Mouse (Mus musculus) lung, adult 10 weeks (tissue): ENCODE results near the gene Btbd7. TPM values are rescaled to one million over a fixed set of nuclear protein-coding genes. Genes with fewer than 3 reads are reported as not detected.

Experiments used
- polyA plus RNA-seq: library from polyadenylated mRNA; stranded (reverse); fragments of 350-450 nt; fragmentation: Illumina TruSeq; extraction: RNeasy Lipid Tissue Mini Kit (QIAGEN cat#74804); gene quantifications from one replicate; pipeline ENCODE4 v1.2.3, GENCODE M21; 2014; ENCODE audit warnings: low read depth, low replicate concordance; ENCODE audit not compliant: insufficient read depth

Btbd7 gene
- polyA plus RNA-seq = 9.9 TPM

DNA sequence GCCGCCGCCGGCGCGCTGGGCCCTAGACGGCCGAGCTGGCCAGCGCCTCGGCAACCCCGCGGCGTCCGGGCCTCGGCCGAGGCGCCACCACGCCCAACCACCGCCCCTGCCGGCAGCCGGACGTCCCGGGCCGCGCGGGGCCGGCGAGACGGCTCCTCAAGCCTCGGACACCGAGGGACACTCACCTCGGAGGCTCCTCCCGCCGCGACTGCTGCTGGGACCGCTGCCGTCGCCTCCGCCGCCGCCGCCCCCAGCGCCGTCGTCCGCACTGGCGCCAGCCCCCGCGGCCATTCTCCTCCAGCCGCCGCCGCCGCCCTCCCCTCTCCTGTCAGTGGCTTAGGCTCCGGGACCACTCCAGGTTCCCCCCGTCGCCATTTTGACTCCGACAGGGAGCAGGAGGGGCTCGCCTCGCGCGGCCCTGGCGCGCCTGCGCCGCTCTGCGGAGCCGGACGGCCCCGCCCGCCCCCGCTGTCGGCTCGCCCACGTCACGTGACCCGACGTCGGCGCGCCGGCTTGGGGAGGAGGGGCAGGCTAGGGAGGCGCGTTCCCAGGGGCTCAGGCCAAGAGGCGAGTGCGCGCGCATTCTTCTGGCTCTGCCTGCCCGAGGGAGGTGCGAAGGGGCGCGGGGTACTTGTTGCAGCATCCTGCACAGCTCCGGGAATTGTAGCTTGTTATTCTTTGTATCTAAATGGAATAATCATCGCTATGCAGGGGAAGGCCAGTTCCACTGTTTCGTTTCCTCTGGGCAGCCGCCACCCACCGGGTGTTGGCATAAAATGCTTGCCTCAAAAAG is at the start of gene Btbd7:
TSS of gene Btbd7 (minus strand) at position 441 of the 793 bp plus-strand sequence.

GRCm38 (mm10) chr12:102899091-102899490 is 20.8 kb upstream of the Btbd7 start, which contains the start of gene Cox8c:
Gene Cox8c (plus strand): TSS chr12:102899316.

GRCm38 (mm10) chr12:102758403-102758756 is 119.9 kb downstream of the Btbd7 start, which contains the start of gene Gm20604:
Gene Gm20604 (minus strand): TSS chr12:102758672.

DNA sequence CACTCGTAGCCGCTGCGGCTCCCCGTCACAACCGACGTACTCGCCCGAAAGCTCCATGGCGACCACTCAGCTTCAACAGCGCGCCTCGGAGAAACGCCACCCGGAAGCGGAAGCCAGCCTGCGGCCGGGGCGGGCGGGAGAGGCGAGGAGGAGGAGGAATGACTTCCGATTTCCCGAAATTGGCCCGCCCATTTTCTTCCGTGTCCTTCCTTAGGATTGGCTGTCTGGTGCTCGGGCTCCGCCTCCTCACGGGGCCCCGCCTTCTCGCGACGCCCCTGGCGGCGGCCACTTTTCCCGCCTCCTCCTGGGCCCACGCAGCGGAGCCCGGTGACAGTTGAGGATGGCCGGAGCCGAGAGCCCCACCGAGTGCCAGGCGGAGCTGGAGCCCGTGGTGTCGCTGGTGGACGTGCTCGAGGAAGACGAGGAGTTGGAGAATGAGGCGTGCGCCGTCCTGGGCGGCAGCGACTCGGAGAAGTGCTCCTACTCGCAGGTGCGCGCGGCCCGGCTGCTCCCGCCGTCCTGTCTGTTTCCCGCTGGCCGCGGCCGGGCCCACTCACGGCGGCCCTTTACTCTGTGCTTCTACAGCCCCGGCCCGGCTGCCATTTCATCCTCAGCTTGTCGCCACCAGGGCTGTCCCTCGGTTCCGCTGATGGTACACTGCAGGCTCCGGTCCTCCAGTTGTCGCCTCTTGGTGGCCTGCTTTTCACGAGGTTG is 120.4 kb downstream of the Btbd7 start, which contains the start of the genes Gm28051, Gon7 and Ubr7:
TSS of gene Gm28051 (minus strand) at position 77 of the 714 bp plus-strand sequence.
TSS of gene Gon7 (minus strand) at position 115 of the 714 bp plus-strand sequence.
TSS of gene Ubr7 (plus strand) at position 279 of the 714 bp plus-strand sequence.

GRCm38 (mm10) chr12:102743589-102744574 is 134.4 kb downstream of the Btbd7 start, which contains the start of the genes Moap1 and Tmem251:
Gene Moap1 (minus strand): TSS chr12:102743661.
Gene Tmem251 (plus strand): TSS chr12:102743762.

Other genes starting within 250 kb of the Btbd7 start
- gene Itpk1, start 173.5 kb downstream of the Btbd7 start, polyA plus RNA-seq = 14.9 TPM
- gene Moap1, start 134.8 kb downstream of the Btbd7 start, polyA plus RNA-seq = 2.8 TPM
- gene Tmem251, start 134.7 kb downstream of the Btbd7 start, polyA plus RNA-seq = 4.8 TPM
- gene Gm28051, start 120.7 kb downstream of the Btbd7 start, polyA plus RNA-seq = not detected
- gene Gon7, start 120.7 kb downstream of the Btbd7 start, polyA plus RNA-seq = 6.0 TPM
- 15.6 TPM for gene Ubr7, start 120.5 kb downstream of the Btbd7 start, polyA plus RNA-seq
- gene Gm20604, start 119.8 kb downstream of the Btbd7 start, polyA plus RNA-seq = 4.9 TPM
- gene Cox8c, start 20.8 kb upstream of the Btbd7 start, polyA plus RNA-seq = not detected
- gene Unc79, start 70.4 kb upstream of the Btbd7 start, polyA plus RNA-seq = 0.71 TPM